Mouse (Mus musculus): ENCODE measurements at regions not wholly inside any gene's neighbourhood (a gene's known extent, or its start where the extent isn't known, plus 50 kb on each side); places are given as distances from the start of the nearest gene placed in this dataset.

GRCm38 (mm10) chr5:129409440-129410004 is 91.5 kb upstream of the Sfswap start:
- Histone ChIP-seq H3K4me1 (ENCODE audit: control insufficient read depth, insufficient read depth, low read length) (no peaks in the 10 kb centered on the region), H3K27me3 (ENCODE audit: control insufficient read depth, insufficient read depth, low read length) (no peaks in the 10 kb centered on the region), H3K4me3 (ENCODE audit: control insufficient read depth, low read depth, low read length) (no peak overlapping the region), H3K27ac (ENCODE audit: control insufficient read depth, insufficient read depth, low read depth, low read length) (no peak overlapping the region), H3K36me3 (ENCODE audit: control insufficient read depth, insufficient read depth, low read length) (no peaks in the 10 kb centered on the region)
- TF ChIP-seq POLR2A (IDR thresholded peaks at IDR 0.05; ENCODE audit: control insufficient read depth, low read depth, low read length), result no peak
- no peak for TF ChIP-seq CTCF (IDR thresholded peaks at IDR 0.05; ENCODE audit: control insufficient read depth, insufficient read depth, insufficient replicate concordance, low read depth, low read length)

GRCm38 (mm10) chr5:129412161-129412560 is 88.9 kb upstream of the Sfswap start:
- Histone ChIP-seq H3K4me3 (ENCODE audit: control insufficient read depth, low read depth, low read length) (no peak overlapping the region), H3K4me1 (ENCODE audit: control insufficient read depth, insufficient read depth, low read length) (no peaks in the 10 kb centered on the region), H3K36me3 (ENCODE audit: control insufficient read depth, insufficient read depth, low read length) (no peaks in the 10 kb centered on the region), H3K27ac (ENCODE audit: control insufficient read depth, insufficient read depth, low read depth, low read length) (no peak overlapping the region), H3K27me3 (ENCODE audit: control insufficient read depth, insufficient read depth, low read length) (no peaks in the 10 kb centered on the region)
- TF ChIP-seq POLR2A (IDR thresholded peaks at IDR 0.05; ENCODE audit: control insufficient read depth, low read depth, low read length), result no peak
- no peak for TF ChIP-seq CTCF (IDR thresholded peaks at IDR 0.05; ENCODE audit: control insufficient read depth, insufficient read depth, insufficient replicate concordance, low read depth, low read length)

DNA sequence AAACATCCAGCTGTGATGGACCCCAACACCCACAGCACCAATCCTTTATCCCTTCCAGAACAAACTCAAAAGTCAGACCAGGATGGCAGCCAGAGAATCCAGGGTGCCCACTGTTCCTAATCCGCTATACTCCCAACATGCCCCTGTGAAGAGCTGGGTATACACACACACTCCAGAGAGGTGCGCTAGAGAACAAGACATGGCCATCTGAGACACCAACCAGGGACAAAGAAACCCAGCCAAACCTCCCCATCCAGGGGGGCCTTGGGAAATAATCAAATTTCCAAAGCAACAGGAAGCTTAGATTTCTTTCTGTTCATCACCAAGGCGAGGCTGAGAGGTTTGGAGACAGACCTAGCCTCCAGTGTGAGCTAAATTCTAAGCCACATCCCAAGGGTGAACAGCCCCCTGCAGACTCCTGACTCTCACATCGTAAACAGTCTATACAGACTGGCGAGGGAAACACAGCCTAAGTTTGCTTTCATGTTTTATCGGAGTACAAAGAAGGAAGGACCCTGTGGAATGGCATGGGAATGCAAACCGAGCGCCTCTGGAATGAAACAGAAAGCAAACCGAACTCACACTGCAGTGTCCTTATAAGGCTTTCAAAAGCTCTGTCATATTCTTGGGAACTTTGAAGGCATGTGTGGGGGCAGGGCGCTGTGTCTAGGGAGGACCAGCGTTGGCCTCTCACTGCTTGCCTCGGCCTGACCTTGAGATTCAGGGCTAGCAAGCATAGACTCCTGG is 85.9 kb upstream of the Sfswap start:
- no peak for TF ChIP-seq CTCF (IDR thresholded peaks at IDR 0.05; ENCODE audit: control insufficient read depth, insufficient read depth, insufficient replicate concordance, low read depth, low read length)
- no peak for TF ChIP-seq POLR2A (IDR thresholded peaks at IDR 0.05; ENCODE audit: control insufficient read depth, low read depth, low read length)
- Histone ChIP-seq H3K36me3 (ENCODE audit: control insufficient read depth, insufficient read depth, low read length) (no peaks in the 10 kb centered on the region), H3K27ac (ENCODE audit: control insufficient read depth, insufficient read depth, low read depth, low read length) (peak overlapping the region; percentile 75), H3K4me3 (ENCODE audit: control insufficient read depth, low read depth, low read length) (no peak overlapping the region), H3K27me3 (ENCODE audit: control insufficient read depth, insufficient read depth, low read length) (no peaks in the 10 kb centered on the region), H3K4me1 (ENCODE audit: control insufficient read depth, insufficient read depth, low read length) (no peaks in the 10 kb centered on the region)

DNA sequence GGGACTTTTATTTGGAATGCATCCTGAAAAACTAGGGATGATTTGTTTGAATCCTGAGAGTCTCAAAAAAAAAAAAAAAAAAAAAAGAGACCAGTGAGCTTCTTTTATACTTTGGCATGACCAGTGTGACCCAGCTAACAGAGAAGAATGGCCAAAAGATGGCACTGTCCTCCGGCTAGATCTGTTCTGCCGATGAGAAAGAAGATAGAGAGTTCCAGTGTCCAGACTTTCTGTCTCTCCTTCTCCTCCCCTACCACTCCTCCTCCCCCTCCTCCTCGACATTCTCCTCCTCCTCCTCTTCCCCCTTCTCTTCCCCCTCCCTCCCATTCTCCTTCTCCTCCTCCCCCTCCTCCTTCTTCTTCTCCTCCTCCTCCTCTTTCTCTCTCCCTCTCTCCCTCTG is 84.6 kb upstream of the Sfswap start:
- TF ChIP-seq POLR2A (IDR thresholded peaks at IDR 0.05; ENCODE audit: control insufficient read depth, low read depth, low read length), result no peak
- TF ChIP-seq CTCF (IDR thresholded peaks at IDR 0.05; ENCODE audit: control insufficient read depth, insufficient read depth, insufficient replicate concordance, low read depth, low read length), result no peak
- H3K4me1 ChIP-seq (ENCODE audit: control insufficient read depth, insufficient read depth, low read length), result no peaks in the 10 kb centered on the region
- no peak overlapping the region for H3K4me3 ChIP-seq (ENCODE audit: control insufficient read depth, low read depth, low read length)
- H3K27ac ChIP-seq (ENCODE audit: control insufficient read depth, insufficient read depth, low read depth, low read length), result no peak overlapping the region
- H3K36me3 ChIP-seq (ENCODE audit: control insufficient read depth, insufficient read depth, low read length), result no peaks in the 10 kb centered on the region
- H3K27me3 ChIP-seq (ENCODE audit: control insufficient read depth, insufficient read depth, low read length), result no peaks in the 10 kb centered on the region

- Histone ChIP-seq H3K4me3 (ENCODE audit: control insufficient read depth, low read depth, low read length) (no peak overlapping the region), H3K36me3 (ENCODE audit: control insufficient read depth, insufficient read depth, low read length) (no peaks in the 10 kb centered on the region), H3K27ac (ENCODE audit: control insufficient read depth, insufficient read depth, low read depth, low read length) (no peak overlapping the region), H3K4me1 (ENCODE audit: control insufficient read depth, insufficient read depth, low read length) (no peaks in the 10 kb centered on the region), H3K27me3 (ENCODE audit: control insufficient read depth, insufficient read depth, low read length) (no peaks in the 10 kb centered on the region)
- TF ChIP-seq POLR2A (IDR thresholded peaks at IDR 0.05; ENCODE audit: control insufficient read depth, low read depth, low read length) (no peak), CTCF (IDR thresholded peaks at IDR 0.05; ENCODE audit: control insufficient read depth, insufficient read depth, insufficient replicate concordance, low read depth, low read length) (no peak)
These were observed 83.5 kb upstream of the Sfswap start for GRCm38 (mm10) chr5:129417516-129417915.

GRCm38 (mm10) chr5:129420981-129421380 is 80.0 kb upstream of the Sfswap start:
- Histone ChIP-seq H3K36me3 (ENCODE audit: control insufficient read depth, insufficient read depth, low read length) (no peaks in the 10 kb centered on the region), H3K27me3 (ENCODE audit: control insufficient read depth, insufficient read depth, low read length) (no peaks in the 10 kb centered on the region), H3K4me1 (ENCODE audit: control insufficient read depth, insufficient read depth, low read length) (no peaks in the 10 kb centered on the region), H3K27ac (ENCODE audit: control insufficient read depth, insufficient read depth, low read depth, low read length) (no peak overlapping the region), H3K4me3 (ENCODE audit: control insufficient read depth, low read depth, low read length) (no peak overlapping the region)
- no peak for TF ChIP-seq POLR2A (IDR thresholded peaks at IDR 0.05; ENCODE audit: control insufficient read depth, low read depth, low read length)
- TF ChIP-seq CTCF (IDR thresholded peaks at IDR 0.05; ENCODE audit: control insufficient read depth, insufficient read depth, insufficient replicate concordance, low read depth, low read length), result no peak

GRCm38 (mm10) chr5:129429897-129430296 is 71.1 kb upstream of the Sfswap start:
- Histone ChIP-seq H3K36me3 (ENCODE audit: control insufficient read depth, insufficient read depth, low read length) (no peaks in the 10 kb centered on the region), H3K4me3 (ENCODE audit: control insufficient read depth, low read depth, low read length) (no peak overlapping the region), H3K4me1 (ENCODE audit: control insufficient read depth, insufficient read depth, low read length) (no peaks in the 10 kb centered on the region), H3K27ac (ENCODE audit: control insufficient read depth, insufficient read depth, low read depth, low read length) (no peak overlapping the region), H3K27me3 (ENCODE audit: control insufficient read depth, insufficient read depth, low read length) (no peaks in the 10 kb centered on the region)
- no peak for TF ChIP-seq POLR2A (IDR thresholded peaks at IDR 0.05; ENCODE audit: control insufficient read depth, low read depth, low read length)
- no peak for TF ChIP-seq CTCF (IDR thresholded peaks at IDR 0.05; ENCODE audit: control insufficient read depth, insufficient read depth, insufficient replicate concordance, low read depth, low read length)

Data from testis, adult 2 months (tissue).